Mouse (Mus musculus): ENCODE measurements at regions not wholly inside any gene's neighbourhood (a gene's known extent, or its start where the extent isn't known, plus 50 kb on each side); places are given as distances from the start of the nearest gene placed in this dataset.
"Not testable (repeated sequence)": the region's sequence is repeated elsewhere in the genome, so short reads cannot be mapped to it uniquely, and the experiment has no call there.

GRCm38 (mm10) chr14:27562564-27562963 lies 54.3 kb upstream of the Ccdc66 start:
- Histone ChIP-seq H3K4me3 (replicated peaks; ENCODE audit: low read length) (0 out of 2 replicates have a peak overlapping the region, but pooled peaks have one; percentile 5), H3K9me3 (ENCODE audit: low read length) (peaks cover 71% of the 10 kb centered on the region)
- not testable (repeated sequence) for H3K27me3 ChIP-seq (ENCODE audit: insufficient read depth, low read length); H3K4me1 ChIP-seq (replicated peaks; ENCODE audit: low read depth, low read length); H3K36me3 ChIP-seq (ENCODE audit: insufficient read depth, low read length)

DNA sequence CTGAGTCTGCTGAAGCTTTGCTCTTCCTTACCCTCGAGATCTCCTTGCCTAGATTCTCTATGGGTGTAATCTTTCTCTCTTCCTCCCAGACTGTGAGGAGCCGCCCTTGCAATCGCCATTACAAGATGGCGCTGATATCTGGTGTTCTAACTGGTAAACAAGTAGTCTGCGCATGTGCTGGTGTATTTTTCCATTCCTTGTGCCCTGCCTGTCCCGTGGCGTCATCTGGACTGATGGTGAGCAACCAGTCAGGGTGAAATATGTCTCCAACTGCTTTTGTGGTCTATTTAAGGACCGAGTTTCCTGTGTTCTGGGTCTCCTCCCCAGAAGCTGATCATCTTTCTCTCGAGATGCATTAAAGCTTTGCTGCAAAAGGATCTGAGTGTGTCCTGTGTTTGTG lies 53.7 kb upstream of the Ccdc66 start:
- H3K27me3 ChIP-seq (ENCODE audit: insufficient read depth, low read length); H3K36me3 ChIP-seq (ENCODE audit: insufficient read depth, low read length); H3K4me1 ChIP-seq (replicated peaks; ENCODE audit: low read depth, low read length): not testable (repeated sequence)
- H3K9me3 ChIP-seq (ENCODE audit: low read length) = peaks cover 68% of the 10 kb centered on the region
- H3K4me3 ChIP-seq (replicated peaks; ENCODE audit: low read length) = 0 out of 2 replicates have a peak overlapping the region, but pooled peaks have one; percentile 5

DNA sequence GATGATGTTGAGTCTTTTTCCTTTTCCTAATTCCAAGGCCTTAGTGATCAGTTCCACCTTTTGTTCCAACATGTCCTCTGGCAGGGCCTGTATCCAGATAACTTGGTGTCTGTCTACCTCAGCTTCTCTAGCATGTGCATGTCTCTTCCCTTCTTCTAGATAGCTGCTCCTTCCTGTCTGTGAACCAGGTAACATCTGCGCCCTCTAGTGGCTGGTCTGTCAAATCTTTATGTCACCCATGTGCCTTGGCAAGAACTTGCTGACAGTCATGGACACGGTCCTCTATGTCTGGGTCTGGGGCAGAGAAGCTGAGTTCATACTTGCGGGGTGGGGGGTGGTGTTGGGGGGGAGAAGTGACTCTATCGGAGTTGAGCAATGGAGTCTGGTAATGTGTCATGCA lies 52.2 kb upstream of the Ccdc66 start:
- H3K9me3 ChIP-seq (ENCODE audit: low read length) = peaks cover 64% of the 10 kb centered on the region
- no peaks in the 10 kb centered on the region for H3K27me3 ChIP-seq (ENCODE audit: insufficient read depth, low read length)
- no peak overlapping the region for H3K4me3 ChIP-seq (replicated peaks; ENCODE audit: low read length)
- TF ChIP-seq CTCF (conservative IDR thresholded peaks at IDR 0.05; ENCODE audit: low read length) = peak; percentile 56
- no peak for TF ChIP-seq NANOG (IDR thresholded peaks at IDR 0.05; ENCODE audit: borderline replicate concordance, low read length)
- no peaks in the 10 kb centered on the region for H3K4me1 ChIP-seq (replicated peaks; ENCODE audit: low read depth, low read length)
- no peaks in the 10 kb centered on the region for H3K36me3 ChIP-seq (ENCODE audit: insufficient read depth, low read length)

DNA sequence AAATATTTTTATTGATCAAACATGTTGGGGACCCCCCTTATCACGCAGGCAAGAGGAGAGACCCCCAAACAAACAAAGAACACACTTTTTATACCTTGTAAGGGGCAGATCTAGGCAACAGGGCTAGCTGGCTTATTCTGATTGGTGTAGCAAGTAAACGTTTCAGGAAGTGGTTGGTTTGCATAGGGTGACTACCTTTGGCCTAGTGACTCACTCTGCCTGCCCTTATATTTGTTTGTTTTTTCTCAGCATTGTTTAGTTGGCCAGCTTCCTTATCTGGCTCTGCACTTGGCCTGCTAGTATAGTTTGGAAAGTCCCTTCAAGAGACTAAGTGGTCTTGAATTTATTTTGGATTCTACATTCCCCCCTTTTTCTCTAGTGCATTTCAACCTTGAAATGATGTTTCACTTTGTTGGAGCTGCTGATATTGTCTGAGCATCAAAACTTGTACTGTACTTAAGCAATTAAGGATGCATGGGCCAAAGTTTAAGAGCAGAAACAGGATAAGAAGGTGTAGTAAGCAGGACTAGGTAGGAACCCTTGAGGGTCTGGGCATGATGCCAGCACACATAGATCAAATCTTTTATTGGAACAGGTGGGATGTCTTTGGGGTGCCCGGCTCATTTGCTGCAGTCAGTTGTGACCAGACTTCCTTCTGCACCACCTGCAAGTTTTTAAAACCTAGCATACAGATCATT lies 50.7 kb upstream of the Ccdc66 start:
- Histone ChIP-seq H3K27me3 (ENCODE audit: insufficient read depth, low read length) (no peaks in the 10 kb centered on the region), H3K4me1 (replicated peaks; ENCODE audit: low read depth, low read length) (no peaks in the 10 kb centered on the region), H3K9me3 (ENCODE audit: low read length) (peaks cover 58% of the 10 kb centered on the region), H3K4me3 (replicated peaks; ENCODE audit: low read length) (no peak overlapping the region), H3K36me3 (ENCODE audit: insufficient read depth, low read length) (no peaks in the 10 kb centered on the region)
- no peak for TF ChIP-seq NANOG (IDR thresholded peaks at IDR 0.05; ENCODE audit: borderline replicate concordance, low read length)
- TF ChIP-seq POU5F1 (IDR thresholded peaks at IDR 0.05; ENCODE audit: borderline replicate concordance, low read length) = no peak
- TF ChIP-seq CTCF (conservative IDR thresholded peaks at IDR 0.05; ENCODE audit: low read length) = no peak

Data from E14TG2a.4 (cell line).